Mouse (Mus musculus): ENCODE measurements at regions not wholly inside any gene's neighbourhood (a gene's known extent, or its start where the extent isn't known, plus 50 kb on each side); places are given as distances from the start of the nearest gene placed in this dataset.
A peak's percentile ranks its signal among the peaks of the same experiment; 100 is the strongest.

GRCm38 (mm10) chr4:135027136-135027535, 93.3 kb upstream of the Runx3 start:
- Histone ChIP-seq H3K9me3 (ENCODE audit: low read length) (no peaks in the 10 kb centered on the region; the same call in 1 of the 2 replicates), H3K36me3 (replicated peaks; ENCODE audit: insufficient read depth, low read length) (no peaks in the 10 kb centered on the region), H3K4me3 (ENCODE audit: low read depth, low read length) (no peak overlapping the region), H3K27me3 (ENCODE audit: insufficient read depth, low read length) (peaks cover 27% of the 10 kb centered on the region), H3K27ac (ENCODE audit: low read depth) (no peak overlapping the region), H3K9ac (replicated peaks) (no peak overlapping the region), H3K4me2 (ENCODE audit: low read depth, low read length) (no peak overlapping the region), H3K4me1 (ENCODE audit: insufficient read depth) (no peaks in the 10 kb centered on the region)
- DNase-seq (no peak), ATAC-seq (no peak)
- TF ChIP-seq CTCF (IDR thresholded peaks at IDR 0.05; ENCODE audit: low read depth) (no peak), EP300 (IDR thresholded peaks at IDR 0.05; ENCODE audit: low read depth) (no peak)
- WGBS (ENCODE audit: insufficient replicate concordance): 65% methylated on average over 8 of the region's 8 CpGs

- no peak overlapping the region for H3K9ac ChIP-seq (replicated peaks)
- no peak for TF ChIP-seq CTCF (IDR thresholded peaks at IDR 0.05; ENCODE audit: low read depth)
- no peak for TF ChIP-seq EP300 (IDR thresholded peaks at IDR 0.05; ENCODE audit: low read depth)
- DNase-seq: no peak
- WGBS (ENCODE audit: insufficient replicate concordance): 61% methylated on average over 2 of the region's 2 CpGs
- no peak for ATAC-seq
- no peaks in the 10 kb centered on the region for H3K9me3 ChIP-seq (ENCODE audit: low read length)
- no peak overlapping the region for H3K27ac ChIP-seq (ENCODE audit: low read depth)
- no peaks in the 10 kb centered on the region for H3K36me3 ChIP-seq (replicated peaks; ENCODE audit: insufficient read depth, low read length)
- peaks cover 31% of the 10 kb centered on the region for H3K27me3 ChIP-seq (ENCODE audit: insufficient read depth, low read length)
- H3K4me3 ChIP-seq (ENCODE audit: low read depth, low read length): no peak overlapping the region
- H3K4me1 ChIP-seq (ENCODE audit: insufficient read depth): no peaks in the 10 kb centered on the region
- H3K4me2 ChIP-seq (ENCODE audit: low read depth, low read length): no peak overlapping the region
These were observed 90.7 kb upstream of the Runx3 start for GRCm38 (mm10) chr4:135029723-135030122.

GRCm38 (mm10) chr4:135032461-135032860, 88.0 kb upstream of the Runx3 start:
- WGBS (ENCODE audit: insufficient replicate concordance): 42% methylated on average over 9 of the region's 9 CpGs
- TF ChIP-seq CTCF (IDR thresholded peaks at IDR 0.05; ENCODE audit: low read depth): no peak
- TF ChIP-seq EP300 (IDR thresholded peaks at IDR 0.05; ENCODE audit: low read depth): no peak
- no peaks in the 10 kb centered on the region for H3K9me3 ChIP-seq (ENCODE audit: low read length)

GRCm38 (mm10) chr4:135033302-135033701, 87.2 kb upstream of the Runx3 start:
- Histone ChIP-seq H3K27ac (ENCODE audit: low read depth) (no peak overlapping the region), H3K4me3 (ENCODE audit: low read depth, low read length) (no peak overlapping the region), H3K9me3 (ENCODE audit: low read length) (no peaks in the 10 kb centered on the region), H3K4me2 (ENCODE audit: low read depth, low read length) (no peak overlapping the region), H3K27me3 (ENCODE audit: insufficient read depth, low read length) (peaks cover 6% of the 10 kb centered on the region; the same call in 1 of the 2 replicates), H3K9ac (replicated peaks) (no peak overlapping the region), H3K4me1 (ENCODE audit: insufficient read depth) (no peaks in the 10 kb centered on the region), H3K36me3 (replicated peaks; ENCODE audit: insufficient read depth, low read length) (no peaks in the 10 kb centered on the region)
- DNase-seq: no peak
- WGBS (ENCODE audit: insufficient replicate concordance): 71% methylated on average over 8 of the region's 8 CpGs
- ATAC-seq: no peak
- TF ChIP-seq EP300 (IDR thresholded peaks at IDR 0.05; ENCODE audit: low read depth) (no peak), CTCF (IDR thresholded peaks at IDR 0.05; ENCODE audit: low read depth) (no peak)

More at GRCm38 (mm10) chr4:135032461-135032860, 88.0 kb upstream of the Runx3 start:
- H3K4me1 ChIP-seq (ENCODE audit: insufficient read depth): no peaks in the 10 kb centered on the region
- H3K4me3 ChIP-seq (ENCODE audit: low read depth, low read length): no peak overlapping the region
- ATAC-seq (no peak), DNase-seq (no peak)
- H3K27ac ChIP-seq (ENCODE audit: low read depth): no peak overlapping the region
- H3K9ac ChIP-seq (replicated peaks): no peak overlapping the region
- no peak overlapping the region for H3K4me2 ChIP-seq (ENCODE audit: low read depth, low read length)
- no peaks in the 10 kb centered on the region for H3K36me3 ChIP-seq (replicated peaks; ENCODE audit: insufficient read depth, low read length)
- H3K27me3 ChIP-seq (ENCODE audit: insufficient read depth, low read length): peaks cover 9% of the 10 kb centered on the region; the same call in 1 of the 2 replicates

- Histone ChIP-seq H3K4me1 (ENCODE audit: insufficient read depth) (no peaks in the 10 kb centered on the region), H3K27ac (ENCODE audit: low read depth) (no peak overlapping the region), H3K27me3 (ENCODE audit: insufficient read depth, low read length) (peaks cover 6% of the 10 kb centered on the region; the same call in 1 of the 2 replicates), H3K36me3 (replicated peaks; ENCODE audit: insufficient read depth, low read length) (no peaks in the 10 kb centered on the region), H3K4me2 (ENCODE audit: low read depth, low read length) (no peak overlapping the region), H3K9me3 (ENCODE audit: low read length) (no peaks in the 10 kb centered on the region), H3K9ac (replicated peaks) (no peak overlapping the region), H3K4me3 (ENCODE audit: low read depth, low read length) (no peak overlapping the region)
- ATAC-seq: no peak
- 26% methylated on average over 7 of the region's 7 CpGs for WGBS (ENCODE audit: insufficient replicate concordance)
- peak; percentile 78 for DNase-seq
- TF ChIP-seq CTCF (IDR thresholded peaks at IDR 0.05; ENCODE audit: low read depth) (peak; percentile 90), EP300 (IDR thresholded peaks at IDR 0.05; ENCODE audit: low read depth) (no peak)
These were observed 86.0 kb upstream of the Runx3 start for GRCm38 (mm10) chr4:135034406-135034805.

- Histone ChIP-seq H3K4me1 (ENCODE audit: insufficient read depth) (no peaks in the 10 kb centered on the region), H3K27ac (ENCODE audit: low read depth) (no peak overlapping the region), H3K4me2 (ENCODE audit: low read depth, low read length) (no peak overlapping the region), H3K36me3 (replicated peaks; ENCODE audit: insufficient read depth, low read length) (no peaks in the 10 kb centered on the region), H3K4me3 (ENCODE audit: low read depth, low read length) (no peak overlapping the region), H3K9me3 (ENCODE audit: low read length) (no peaks in the 10 kb centered on the region), H3K27me3 (ENCODE audit: insufficient read depth, low read length) (peaks cover 4% of the 10 kb centered on the region; the same call in 1 of the 2 replicates), H3K9ac (replicated peaks) (no peak overlapping the region)
- ATAC-seq: no peak
- no peak for TF ChIP-seq EP300 (IDR thresholded peaks at IDR 0.05; ENCODE audit: low read depth)
- no peak for DNase-seq
- 91% methylated on average over 3 of the region's 3 CpGs for WGBS (ENCODE audit: insufficient replicate concordance)
These were observed 83.7 kb upstream of the Runx3 start for GRCm38 (mm10) chr4:135036764-135037163.

- TF ChIP-seq CTCF (IDR thresholded peaks at IDR 0.05; ENCODE audit: low read depth) (peak; percentile 51), EP300 (IDR thresholded peaks at IDR 0.05; ENCODE audit: low read depth) (no peak)
- WGBS (ENCODE audit: insufficient replicate concordance): 79% methylated on average over 2 of the region's 2 CpGs
- no peak overlapping the region for H3K9ac ChIP-seq (replicated peaks)
- no peak overlapping the region for H3K27ac ChIP-seq (ENCODE audit: low read depth)
- H3K4me1 ChIP-seq (ENCODE audit: insufficient read depth): no peaks in the 10 kb centered on the region
- H3K9me3 ChIP-seq (ENCODE audit: low read length): no peaks in the 10 kb centered on the region
- no peaks in the 10 kb centered on the region; the same call in 1 of the 2 replicates for H3K27me3 ChIP-seq (ENCODE audit: insufficient read depth, low read length)
- no peak overlapping the region for H3K4me3 ChIP-seq (ENCODE audit: low read depth, low read length)
- no peak overlapping the region for H3K4me2 ChIP-seq (ENCODE audit: low read depth, low read length)
- no peaks in the 10 kb centered on the region for H3K36me3 ChIP-seq (replicated peaks; ENCODE audit: insufficient read depth, low read length)
- ATAC-seq (no peak), DNase-seq (no peak)
These were observed 81.2 kb upstream of the Runx3 start for GRCm38 (mm10) chr4:135039234-135039633.

All from liver, postnatal 0 days (tissue).